Mouse (Mus musculus) hindbrain, embryonic 16.5 days (tissue): ENCODE measurements around the gene Sobp. TPM values are rescaled to one million over a fixed set of nuclear protein-coding genes. Genes with fewer than 3 reads are reported as not detected.

ENCODE experiments used
- ATAC-seq: fragments of 200-750 bp; cut with Nextera tagmentation; 2 replicates; pipeline ENCODE4 v1.8.0; 2017; ENCODE audit warnings: moderate TSS enrichment, moderate library complexity
- H3K27ac ChIP-seq: fragments of 300-500 bp; sonication (generic); 2 replicates; pipeline ENCODE4 v1.5.1; 2014; ENCODE audit warnings: low read depth, mild to moderate bottlenecking, control low read depth, low read length, moderate library complexity
- H3K27me3 ChIP-seq: fragments of 300-500 bp; sonication (generic); replicated peaks from 2 replicates; pipeline ENCODE4 v1.6.1; 2014; ENCODE audit warnings: low read length; ENCODE audit not compliant: control insufficient read depth, insufficient read depth
- H3K36me3 ChIP-seq: fragments of 300-500 bp; sonication (generic); 2 replicates; pipeline ENCODE4 v1.6.1; 2014; ENCODE audit warnings: mild to moderate bottlenecking, low read length, moderate library complexity, mixed read lengths; ENCODE audit not compliant: control insufficient read depth, insufficient read depth
- H3K4me1 ChIP-seq: fragments of 300-500 bp; sonication (generic); 2 replicates; pipeline ENCODE4 v1.6.1; 2014; ENCODE audit warnings: low read depth, low read length; ENCODE audit not compliant: control insufficient read depth, insufficient read depth
- H3K4me2 ChIP-seq: fragments of 300-500 bp; sonication (generic); 2 replicates; pipeline ENCODE4 v1.6.1; 2014; ENCODE audit warnings: mild to moderate bottlenecking, low read length, control low read depth, moderate library complexity
- H3K4me3 ChIP-seq: fragments of 300-500 bp; sonication (generic); 2 replicates; pipeline ENCODE4 v1.5.1; 2014; ENCODE audit warnings: mild to moderate bottlenecking, low read length, control low read depth, moderate library complexity
- H3K9ac ChIP-seq: fragments of 300-500 bp; sonication (generic); 2 replicates; pipeline ENCODE4 v1.6.1; 2014; ENCODE audit warnings: low read depth, mild to moderate bottlenecking, control low read depth, low read length, moderate library complexity
- H3K9me3 ChIP-seq: fragments of 300-500 bp; sonication (generic); 2 replicates; pipeline ENCODE4 v1.6.1; 2014; ENCODE audit warnings: mild to moderate bottlenecking, low read length, moderate library complexity; ENCODE audit not compliant: control insufficient read depth
- WGBS: fragments of 180-500 bp; shearing (Covaris S2); extraction: QIAGEN DNeasy Blood & Tissue Kit; methylation state at CpG from one replicate; pipeline ENCODE4 v1.1.7; 2014; 5-methylcytosine and 5-hydroxymethylcytosine counted together
- polyA plus RNA-seq: library from polyadenylated mRNA; unstranded; fragments of >200 nt; fragmentation: Nextera tagmentation; extraction: Ambion mirVana; gene quantifications from 2 replicates; pipeline ENCODE4 v1.2.1, GENCODE M21; 2015

Gene Sobp
- polyA plus RNA-seq, 1 experiment from 2014 or later = 10.8 TPM

- H3K36me3 ChIP-seq = no peaks in the 10 kb centered on the region
- 21% methylated on average over 7 of the region's 7 CpGs for WGBS
- 0 out of 2 replicates have a peak overlapping the region, but pooled peaks have one; percentile 55 for H3K27ac ChIP-seq
Observed at GRCm38 (mm10) chr10:43106196-43106595, 68.1 kb downstream of the Sobp start.

DNA sequence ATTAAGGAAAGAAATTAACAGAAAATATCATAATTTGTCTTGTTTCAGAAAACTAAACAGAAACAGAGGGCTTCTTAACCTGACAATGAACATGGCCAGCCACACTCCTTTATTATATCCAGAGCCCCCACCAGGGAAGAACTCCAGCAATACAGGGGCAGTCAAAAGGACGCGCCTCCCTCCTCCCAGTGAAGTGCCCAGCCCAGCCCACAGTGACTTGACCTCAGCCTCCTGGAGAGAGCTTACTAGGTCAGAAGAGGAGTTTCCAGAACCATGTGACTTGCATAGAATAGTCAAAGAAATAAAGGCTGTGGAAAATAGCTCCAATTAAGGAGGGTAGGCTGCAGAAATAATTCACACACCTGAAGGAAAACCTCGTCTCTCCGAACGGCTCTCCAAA lies 73.8 kb downstream of the Sobp start:
- H3K9me3 ChIP-seq = no peaks in the 10 kb centered on the region
- ATAC-seq = no peak
- H3K27ac ChIP-seq = no peak overlapping the region
- H3K9ac ChIP-seq = no peak overlapping the region
- no peaks in the 10 kb centered on the region for H3K27me3 ChIP-seq
- no peaks in the 10 kb centered on the region for H3K36me3 ChIP-seq
- WGBS = 33% methylated on average over 5 of the region's 5 CpGs
- H3K4me1 ChIP-seq = peaks cover 35% of the 10 kb centered on the region
- H3K4me2 ChIP-seq = no peak overlapping the region
- no peak overlapping the region for H3K4me3 ChIP-seq

More at GRCm38 (mm10) chr10:43106196-43106595, 68.1 kb downstream of the Sobp start:
- no peaks in the 10 kb centered on the region for H3K9me3 ChIP-seq
- no peak overlapping the region for H3K4me3 ChIP-seq
- no peak overlapping the region for H3K9ac ChIP-seq
- peaks cover 25% of the 10 kb centered on the region for H3K4me1 ChIP-seq
- peak; percentile 73 for ATAC-seq
- H3K4me2 ChIP-seq = no peak overlapping the region
- H3K27me3 ChIP-seq = no peaks in the 10 kb centered on the region

DNA sequence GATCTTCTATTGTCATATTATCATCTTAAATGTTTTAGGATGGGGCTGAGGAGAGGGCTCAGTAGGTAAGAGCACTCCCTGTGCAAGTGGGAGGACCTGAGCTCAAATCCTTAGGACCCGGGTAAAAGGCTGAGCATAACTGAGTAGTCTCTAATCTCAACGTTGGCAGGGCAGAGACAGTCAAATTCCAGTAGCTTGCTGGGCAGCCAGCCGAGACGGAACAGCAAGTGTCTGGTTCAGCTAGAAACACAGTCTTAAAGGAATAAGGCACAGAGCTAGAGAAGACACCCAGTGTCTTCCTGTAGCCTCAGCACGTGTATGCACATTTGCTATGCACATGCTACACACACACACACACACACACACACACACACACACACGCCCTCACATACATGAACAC lies 75.1 kb downstream of the Sobp start:
- no peak for ATAC-seq
- H3K4me1 ChIP-seq = peaks cover 39% of the 10 kb centered on the region
- no peak overlapping the region for H3K9ac ChIP-seq

GRCm38 (mm10) chr10:43097755-43098154 lies 76.6 kb downstream of the Sobp start:
- Histone ChIP-seq H3K4me3 (no peak overlapping the region), H3K36me3 (no peaks in the 10 kb centered on the region), H3K9ac (no peak overlapping the region), H3K27ac (no peak overlapping the region), H3K9me3 (no peaks in the 10 kb centered on the region), H3K27me3 (no peaks in the 10 kb centered on the region), H3K4me1 (peaks cover 26% of the 10 kb centered on the region), H3K4me2 (no peak overlapping the region)
- no peak for ATAC-seq
- WGBS = 56% methylated on average over 8 of the region's 8 CpGs

More for the DNA sequence above, 75.1 kb downstream of the Sobp start:
- H3K27me3 ChIP-seq = no peaks in the 10 kb centered on the region
- no peak overlapping the region for H3K4me3 ChIP-seq
- 49% methylated on average over 6 of the region's 6 CpGs for WGBS
- no peak overlapping the region for H3K27ac ChIP-seq
- no peak overlapping the region for H3K4me2 ChIP-seq
- H3K9me3 ChIP-seq = no peaks in the 10 kb centered on the region
- no peaks in the 10 kb centered on the region for H3K36me3 ChIP-seq

DNA sequence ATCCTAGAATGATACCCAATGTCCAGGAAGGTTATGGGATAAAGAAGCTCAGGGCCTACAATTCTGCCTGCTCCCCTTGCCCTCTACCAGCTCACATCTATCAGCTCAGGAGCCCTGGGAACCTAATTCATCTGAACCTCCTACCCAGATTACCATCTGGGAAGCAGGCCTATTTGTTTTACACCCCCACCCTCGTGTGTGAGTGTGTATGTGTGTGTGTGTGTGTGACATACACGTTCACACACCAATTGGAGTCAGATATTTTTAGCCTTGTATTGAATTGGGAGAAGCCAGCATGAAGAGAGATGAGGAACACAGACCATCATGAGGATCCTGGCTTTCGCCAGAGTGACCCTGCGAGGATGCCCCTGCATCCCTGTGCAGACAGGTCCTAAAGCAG lies 77.7 kb downstream of the Sobp start:
- Histone ChIP-seq H3K9me3 (no peaks in the 10 kb centered on the region), H3K4me2 (no peak overlapping the region), H3K36me3 (no peaks in the 10 kb centered on the region), H3K4me3 (no peak overlapping the region), H3K4me1 (peaks cover 23% of the 10 kb centered on the region), H3K27me3 (no peaks in the 10 kb centered on the region), H3K9ac (no peak overlapping the region), H3K27ac (0 out of 2 replicates have a peak overlapping the region, but pooled peaks have one; percentile 23)
- no peak for ATAC-seq
- WGBS = 66% methylated on average over 4 of the region's 4 CpGs

DNA sequence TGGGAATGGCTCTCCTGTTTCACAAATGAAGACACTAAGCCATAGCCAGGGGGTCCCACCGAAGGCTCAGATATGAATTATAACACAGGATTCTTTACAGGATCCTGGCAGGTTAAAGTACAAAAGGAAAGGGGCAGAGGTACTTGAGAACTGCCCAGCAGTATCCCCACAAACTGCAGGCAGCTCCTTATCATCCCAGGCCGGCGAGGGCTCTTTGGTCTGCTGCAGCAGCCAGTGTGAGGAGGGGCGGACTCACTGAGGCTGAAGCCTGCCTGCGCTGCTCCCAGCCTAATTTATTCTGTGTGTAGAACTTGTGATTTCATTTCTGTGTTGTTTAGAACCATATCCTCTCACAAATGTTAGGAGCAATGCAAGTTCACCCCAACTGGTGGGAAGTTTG lies 79.8 kb downstream of the Sobp start:
- H3K27ac ChIP-seq = no peak overlapping the region

GRCm38 (mm10) chr10:43093440-43093839 lies 80.9 kb downstream of the Sobp start:
- Histone ChIP-seq H3K27me3 (no peaks in the 10 kb centered on the region), H3K9ac (no peak overlapping the region), H3K4me2 (no peak overlapping the region), H3K9me3 (no peaks in the 10 kb centered on the region), H3K4me1 (peaks cover 11% of the 10 kb centered on the region), H3K4me3 (no peak overlapping the region), H3K27ac (no peak overlapping the region), H3K36me3 (no peaks in the 10 kb centered on the region)
- 0 out of 2 replicates have a peak, but pooled peaks have one; percentile 18 for ATAC-seq
- WGBS = 73% methylated on average over 10 of the region's 10 CpGs

More for the DNA sequence above, 79.8 kb downstream of the Sobp start:
- Histone ChIP-seq H3K9me3 (no peaks in the 10 kb centered on the region), H3K4me2 (no peak overlapping the region), H3K4me3 (no peak overlapping the region), H3K36me3 (no peaks in the 10 kb centered on the region), H3K9ac (no peak overlapping the region), H3K27me3 (no peaks in the 10 kb centered on the region), H3K4me1 (peaks cover 15% of the 10 kb centered on the region)
- 30% methylated on average over 5 of the region's 5 CpGs for WGBS
- no peak for ATAC-seq

DNA sequence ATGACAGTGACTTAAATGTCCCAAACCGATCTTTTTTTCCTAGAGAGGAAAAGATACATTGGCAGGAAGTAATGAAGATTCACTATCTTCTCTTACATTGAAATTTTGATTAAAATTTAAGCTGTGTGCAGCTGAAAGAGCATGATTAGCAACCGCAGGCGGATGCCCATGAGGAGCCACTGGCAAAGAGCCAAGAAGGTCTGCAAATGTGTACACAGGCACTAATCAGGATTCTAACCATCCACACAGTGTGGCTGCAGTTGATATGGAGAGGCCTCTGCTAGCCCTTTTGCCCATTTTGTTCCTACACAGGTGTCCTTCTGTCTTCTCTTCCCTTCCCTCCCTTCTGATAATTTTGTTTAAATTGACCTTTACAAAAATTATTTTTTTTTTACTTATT lies 84.3 kb downstream of the Sobp start:
- Histone ChIP-seq H3K27me3 (no peaks in the 10 kb centered on the region), H3K4me1 (no peaks in the 10 kb centered on the region), H3K4me3 (no peak overlapping the region), H3K36me3 (no peaks in the 10 kb centered on the region), H3K9ac (no peak overlapping the region), H3K9me3 (no peaks in the 10 kb centered on the region), H3K4me2 (no peak overlapping the region), H3K27ac (no peak overlapping the region)
- ATAC-seq = no peak
- WGBS = 45% methylated on average over 3 of the region's 3 CpGs

DNA sequence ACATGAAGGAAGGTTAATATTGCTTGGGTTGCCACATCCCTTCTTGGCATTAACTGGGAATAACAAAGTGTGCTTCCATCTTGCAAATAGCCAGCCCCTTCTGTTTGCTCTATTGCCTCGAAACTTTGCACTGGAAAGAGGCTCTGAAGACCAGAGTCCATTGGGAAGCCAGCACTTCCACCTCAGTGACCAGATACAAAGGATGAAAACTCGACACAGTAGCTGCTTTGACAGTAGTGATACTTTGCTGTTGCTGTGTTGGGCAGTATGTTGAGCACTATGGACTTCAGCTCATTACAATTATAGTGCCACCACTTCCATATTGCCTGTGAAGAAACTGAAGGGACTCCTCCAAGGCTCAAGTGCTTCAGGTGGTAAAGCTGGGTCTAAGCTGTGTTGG lies 86.9 kb downstream of the Sobp start:
- ATAC-seq = no peak
- Histone ChIP-seq H3K9ac (no peak overlapping the region), H3K9me3 (no peaks in the 10 kb centered on the region), H3K27ac (no peak overlapping the region), H3K36me3 (no peaks in the 10 kb centered on the region), H3K4me2 (no peak overlapping the region), H3K4me3 (no peak overlapping the region), H3K27me3 (no peaks in the 10 kb centered on the region), H3K4me1 (peaks cover 10% of the 10 kb centered on the region)
- WGBS = 43% methylated on average over 2 of the region's 2 CpGs

- H3K27me3 ChIP-seq = no peaks in the 10 kb centered on the region
- no peak overlapping the region for H3K4me2 ChIP-seq
- H3K4me3 ChIP-seq = no peak overlapping the region
- H3K4me1 ChIP-seq = peaks cover 10% of the 10 kb centered on the region
- no peak for ATAC-seq
- 67% methylated on average over 6 of the region's 6 CpGs for WGBS
- H3K9ac ChIP-seq = no peak overlapping the region
- no peaks in the 10 kb centered on the region for H3K36me3 ChIP-seq
- no peak overlapping the region for H3K27ac ChIP-seq
- no peaks in the 10 kb centered on the region for H3K9me3 ChIP-seq
Observed at GRCm38 (mm10) chr10:43086888-43087287, 87.4 kb downstream of the Sobp start.
